Mouse (Mus musculus) right cerebral cortex, postnatal 10 days (tissue): ENCODE data around the gene Wdr20.

Experiments
- DNase-seq, 2 experiments: peaks; one replicate each; pipeline ENCODE4 v3.0.0; 2021; ENCODE audit warnings: low spot score in 2 of 2

Gene Wdr20

DNA sequence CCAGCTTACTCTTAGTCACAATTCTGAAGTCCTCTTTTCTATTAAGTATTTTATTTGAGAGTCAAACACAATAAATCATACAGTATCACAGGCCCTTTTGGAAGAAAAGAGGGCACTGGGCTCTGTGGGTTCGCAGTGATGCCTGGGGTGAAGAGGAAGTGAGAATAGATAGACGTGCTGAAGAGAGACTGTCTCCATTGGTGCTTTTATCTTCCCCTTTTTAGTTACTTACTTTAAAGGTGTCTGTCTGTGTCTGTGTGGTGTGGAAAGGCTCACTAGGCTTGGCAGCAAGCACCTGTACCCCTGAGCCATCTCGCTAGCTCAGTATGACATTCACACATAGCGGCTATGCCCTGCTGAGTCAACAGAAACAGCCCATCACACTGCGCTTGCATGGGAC lies 40.1 kb downstream of the Wdr20 start:
- no peak for DNase-seq

- DNase-seq, result peak in 1 of 2 experiments; percentile 19
These were observed 41.6 kb downstream of the Wdr20 start for GRCm38 (mm10) chr12:110779296-110779695.

- DNase-seq, result peak in 1 of 2 experiments; percentile 45
These were observed 43.4 kb downstream of the Wdr20 start for GRCm38 (mm10) chr12:110781181-110781580.

DNA sequence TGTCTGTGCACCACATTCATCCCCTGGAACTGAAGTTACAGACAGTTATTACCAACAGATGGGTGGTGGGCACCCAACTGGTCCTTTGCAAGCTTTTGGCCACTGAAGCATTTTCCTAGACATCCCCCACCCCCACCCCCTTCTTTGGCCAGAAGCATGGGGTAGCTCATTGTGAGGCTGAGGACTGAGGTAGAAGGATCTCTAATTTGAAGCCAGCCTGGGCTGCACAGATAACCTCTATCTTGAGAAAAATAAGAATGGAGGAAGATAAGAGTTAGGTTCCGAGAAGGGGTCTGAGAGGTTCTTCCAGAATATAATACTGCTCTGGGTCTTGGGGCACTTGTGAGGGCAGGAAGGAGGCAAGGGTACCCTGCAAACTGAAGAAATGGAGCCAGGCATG lies 44.5 kb downstream of the Wdr20 start:
- no peak for DNase-seq

DNA sequence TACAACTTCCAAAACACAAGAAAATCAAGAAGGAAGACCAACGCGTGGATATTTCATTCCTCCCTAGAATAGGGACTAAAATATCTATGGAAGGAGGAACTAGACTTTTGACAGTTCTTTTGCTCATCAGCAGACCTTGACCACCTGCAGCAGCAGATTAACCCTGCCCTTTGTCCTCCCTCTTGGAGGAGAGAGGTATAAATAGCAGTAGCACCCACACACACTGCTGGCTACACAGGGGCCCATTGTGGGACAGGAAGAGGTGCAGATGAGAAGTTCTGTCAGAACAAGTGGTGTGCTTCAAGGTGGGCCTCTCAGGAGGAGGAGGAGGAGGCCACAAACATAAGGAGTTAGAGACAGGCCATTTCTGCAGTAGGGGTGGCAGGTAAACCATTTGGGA lies 46.5 kb downstream of the Wdr20 start:
- DNase-seq, result no peak

DNA sequence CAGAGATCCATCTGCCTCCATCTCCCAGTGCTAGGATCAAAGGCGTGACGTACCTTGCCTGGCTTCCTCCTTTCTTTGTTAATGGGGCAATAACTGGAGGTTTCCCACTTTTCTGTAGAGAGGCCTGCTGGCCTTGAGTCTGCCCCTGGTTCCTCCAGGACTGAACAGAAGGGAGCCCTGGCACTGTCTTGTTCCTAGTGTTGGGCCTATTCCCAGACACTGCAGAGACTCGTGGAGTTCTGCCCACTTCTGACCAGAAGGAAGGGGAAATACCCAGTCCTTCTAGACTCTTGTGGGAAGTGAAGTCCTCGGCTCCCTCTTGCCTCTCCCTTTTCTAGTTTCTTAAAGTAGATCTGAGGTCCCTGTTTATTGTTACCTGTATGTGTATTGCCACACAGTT lies 48.5 kb downstream of the Wdr20 start:
- peak; percentile 59 to 61 for DNase-seq

DNA sequence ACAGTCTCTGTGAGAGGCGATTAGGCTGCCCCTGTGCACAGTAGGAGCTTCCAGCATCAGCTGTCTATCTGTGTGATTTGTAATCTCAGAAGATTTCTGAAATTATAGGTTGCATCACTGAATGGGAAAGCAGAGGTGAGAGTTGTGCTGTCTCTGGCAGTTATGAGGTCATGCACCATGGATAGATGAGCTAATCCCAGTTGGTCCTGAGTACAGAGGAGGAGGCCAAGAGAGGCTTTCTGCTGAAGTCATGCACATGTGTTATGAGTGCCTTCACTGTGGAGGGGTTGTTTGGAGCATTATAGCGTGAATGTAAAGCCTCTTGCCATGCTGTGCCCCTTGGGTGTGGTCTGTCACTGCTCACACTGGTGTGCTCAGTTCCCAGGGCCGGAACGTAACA lies 52.8 kb downstream of the Wdr20 start:
- DNase-seq, result no peak

- DNase-seq, result no peak
These were observed 53.3 kb downstream of the Wdr20 start for GRCm38 (mm10) chr12:110791026-110791425.

DNA sequence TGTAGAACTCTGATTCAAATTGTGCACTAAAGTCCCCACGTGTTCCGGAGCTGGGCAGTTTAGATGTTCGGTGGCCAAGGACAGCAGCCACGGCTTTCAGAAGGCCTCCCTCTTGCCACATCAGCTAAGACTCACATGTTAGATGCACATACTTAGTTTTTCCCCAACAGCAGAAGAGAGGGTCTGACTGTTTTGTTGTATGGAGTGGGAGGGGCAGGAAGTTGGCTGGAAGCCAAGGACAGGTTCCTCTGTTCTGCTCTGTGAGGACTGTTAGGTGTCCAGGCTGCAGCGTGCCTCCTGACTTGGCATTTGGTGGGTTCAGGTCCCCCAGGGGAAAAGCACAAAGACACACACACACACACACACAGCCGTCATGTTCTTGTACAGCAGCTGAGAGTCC lies 57.3 kb downstream of the Wdr20 start:
- no peak for DNase-seq

DNA sequence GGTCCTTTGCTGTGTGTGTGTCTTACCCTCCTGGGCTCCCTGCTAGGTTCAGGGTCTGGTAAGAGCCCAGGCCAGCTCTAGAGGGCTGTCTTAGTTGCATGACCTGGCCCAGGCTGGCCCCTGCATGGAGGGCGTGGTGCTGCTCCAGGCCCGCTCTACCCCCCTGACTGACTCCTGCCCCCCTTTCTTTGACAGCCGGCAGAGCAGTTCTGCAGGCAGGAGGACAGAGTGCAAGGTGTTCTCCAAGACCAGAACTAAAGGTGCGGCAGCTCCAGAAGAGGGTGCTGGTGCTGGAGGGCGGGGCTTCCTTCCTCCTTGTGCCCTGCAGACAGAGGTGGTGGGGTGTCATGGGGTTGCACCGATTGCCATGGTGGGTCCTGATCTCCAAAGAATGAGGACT lies 59.0 kb downstream of the Wdr20 start:
- DNase-seq, result no peak

- DNase-seq, result no peak
These were observed 59.5 kb downstream of the Wdr20 start for GRCm38 (mm10) chr12:110797202-110797601.

DNA sequence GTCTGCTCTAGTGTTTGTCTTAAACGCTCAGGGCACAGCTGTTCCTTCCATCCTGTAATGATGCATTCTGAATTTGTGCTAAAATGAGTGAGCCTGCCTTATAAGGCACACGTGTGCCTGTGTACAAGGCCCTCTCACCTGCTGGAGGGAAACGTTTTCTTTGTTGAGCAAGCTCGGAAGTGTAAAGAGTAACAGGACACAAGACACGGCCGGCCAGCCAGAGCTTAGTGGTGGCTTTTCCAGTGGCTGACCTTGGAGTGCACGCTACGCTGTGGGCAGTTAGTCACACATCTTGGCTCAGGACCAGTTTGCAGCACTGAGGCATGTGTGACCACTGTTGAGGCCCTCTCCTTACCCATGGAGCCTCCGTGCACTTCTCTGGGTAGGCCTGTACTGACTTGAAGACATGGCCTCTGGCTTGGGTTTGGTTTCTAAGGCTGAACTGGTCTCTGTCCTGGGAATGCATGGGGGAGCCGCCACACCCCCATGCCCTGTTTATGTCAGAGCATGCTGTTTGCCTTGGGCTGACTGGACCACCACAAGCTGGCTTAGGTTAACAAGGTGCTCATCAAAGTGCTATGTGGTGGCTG lies 60.2 kb downstream of the Wdr20 start:
- no peak for DNase-seq

GRCm38 (mm10) chr12:110799226-110799625 lies 61.5 kb downstream of the Wdr20 start:
- no peak for DNase-seq

DNA sequence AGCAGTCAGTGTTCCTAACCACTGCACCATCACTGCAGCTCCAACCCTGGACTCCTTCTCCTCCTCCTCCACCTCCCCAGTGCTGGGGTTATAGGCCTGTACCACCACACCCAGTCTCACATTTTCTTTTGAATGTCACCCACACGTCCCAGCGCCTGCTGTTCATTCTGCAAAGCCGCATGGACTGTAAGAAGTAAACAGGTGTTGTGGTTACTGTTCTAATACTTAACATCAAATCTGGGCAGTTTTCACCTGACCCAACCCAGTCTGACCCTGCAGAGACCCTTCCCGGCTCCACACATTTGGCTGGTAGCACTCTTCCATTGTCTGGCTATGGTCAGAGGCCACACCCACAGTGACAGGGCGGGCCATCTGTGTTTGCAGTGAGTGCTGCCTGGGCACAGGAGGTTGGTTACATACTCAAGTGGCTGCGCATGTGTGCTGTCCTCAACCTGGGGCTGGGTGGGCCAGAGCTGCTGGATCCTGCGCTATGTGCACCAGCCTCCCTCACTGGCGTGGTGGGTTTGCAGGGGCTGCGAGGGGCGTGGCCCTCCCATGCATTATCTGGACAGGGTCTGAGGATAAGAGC lies 64.2 kb downstream of the Wdr20 start:
- DNase-seq, result no peak

DNA sequence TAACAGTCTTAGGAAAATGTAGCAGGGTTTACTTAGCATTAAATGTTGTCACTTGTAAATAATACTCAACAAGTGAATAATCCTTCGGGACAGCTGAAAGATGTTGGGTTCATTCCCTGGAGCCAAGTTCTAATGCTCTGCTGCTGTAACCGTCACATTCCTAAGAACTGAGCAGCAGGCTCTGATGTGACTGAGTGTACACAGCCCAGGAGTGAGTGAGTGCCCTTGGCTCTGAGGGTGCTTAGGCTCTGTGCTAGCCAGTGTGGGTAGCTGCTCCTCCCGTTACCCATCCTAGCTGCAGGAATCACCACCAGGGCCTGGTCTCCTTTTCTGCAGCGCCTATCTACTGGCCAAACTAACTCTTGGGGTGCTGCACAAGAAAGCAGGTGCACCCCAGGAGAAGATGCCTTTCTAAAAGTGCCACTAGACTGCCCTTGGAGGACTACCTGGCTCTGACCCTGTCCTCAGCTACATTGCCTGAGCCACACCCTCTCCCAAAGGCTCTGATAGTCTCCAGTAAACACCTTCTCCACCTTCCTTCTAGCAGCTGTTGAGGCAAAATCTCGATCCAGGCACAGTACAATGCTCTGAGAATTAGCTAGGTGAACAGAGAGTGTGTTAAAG lies 65.0 kb downstream of the Wdr20 start:
- DNase-seq, result no peak

GRCm38 (mm10) chr12:110804261-110804660 lies 66.5 kb downstream of the Wdr20 start:
- peak in 1 of 2 experiments; percentile 50 for DNase-seq

GRCm38 (mm10) chr12:110806301-110806970 lies 68.7 kb downstream of the Wdr20 start:
- no peak for DNase-seq

DNA sequence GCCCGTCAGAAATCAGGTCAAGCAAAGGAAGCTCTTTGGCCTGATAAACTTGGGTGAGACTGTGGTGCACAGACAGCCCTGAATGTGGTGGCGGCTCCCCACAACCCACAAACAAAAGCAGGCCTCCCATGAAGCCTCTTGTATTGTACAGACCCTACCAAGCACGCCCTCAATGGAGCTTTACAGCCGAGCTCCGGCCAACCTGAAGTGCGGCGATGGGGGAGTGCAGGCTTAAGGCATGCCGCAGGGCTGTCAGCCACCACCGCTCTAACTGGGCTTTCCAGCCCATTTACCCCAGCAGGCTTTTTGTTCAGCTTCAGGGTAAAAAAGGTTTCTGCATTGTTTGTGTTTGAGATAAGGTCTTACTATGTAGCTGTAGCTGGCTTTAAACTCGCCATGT lies 70.7 kb downstream of the Wdr20 start:
- no peak for DNase-seq

DNA sequence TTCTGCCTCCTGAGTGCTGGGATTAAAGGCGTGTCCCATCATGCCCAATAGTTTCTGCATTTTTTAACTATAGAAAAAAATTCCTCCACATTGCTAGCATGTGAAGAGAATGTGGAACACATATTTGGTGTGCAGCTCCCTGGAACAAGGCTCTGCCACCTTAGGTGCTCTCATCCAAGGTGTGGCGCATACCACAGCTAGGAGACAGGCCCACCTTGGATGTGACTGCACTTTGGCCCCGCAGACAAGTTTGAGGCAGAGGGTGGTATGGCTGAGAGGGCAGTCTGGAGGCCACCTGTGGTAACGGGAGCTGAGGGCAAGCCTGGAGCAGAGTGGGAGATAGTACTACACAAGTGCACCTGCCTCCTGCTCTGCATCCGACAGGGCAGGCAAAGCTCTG lies 71.1 kb downstream of the Wdr20 start:
- no peak for DNase-seq

GRCm38 (mm10) chr12:110813132-110813531 lies 75.4 kb downstream of the Wdr20 start:
- DNase-seq, result no peak

- no peak for DNase-seq
These were observed 75.9 kb downstream of the Wdr20 start for GRCm38 (mm10) chr12:110813624-110814023.

DNA sequence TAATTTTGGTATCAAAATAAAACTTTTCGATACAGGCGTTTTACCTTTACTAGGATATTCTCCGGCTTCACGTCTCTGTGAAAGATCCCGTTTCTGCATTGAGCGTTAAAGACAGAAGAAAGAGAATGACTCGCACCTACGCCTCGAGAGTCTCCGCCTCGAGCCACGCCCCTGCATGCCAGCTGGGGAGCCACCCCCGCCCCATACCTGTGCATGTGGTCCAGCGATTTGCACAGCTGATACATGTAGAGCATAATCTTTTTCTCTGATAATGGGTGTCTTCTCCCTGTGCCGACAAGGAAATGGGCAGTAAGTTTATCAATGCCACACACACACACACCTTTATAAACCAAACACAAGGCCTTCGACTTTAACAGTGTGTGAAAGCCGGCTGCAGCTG lies 77.2 kb downstream of the Wdr20 start:
- DNase-seq, result no peak

- no peak for DNase-seq
These were observed 79.1 kb downstream of the Wdr20 start for GRCm38 (mm10) chr12:110816833-110817232.
